Mouse (Mus musculus) adrenal gland, postnatal 4 days (tissue): ENCODE data around the gene Khdc1a. TPM values are rescaled to one million over a fixed set of nuclear protein-coding genes. Genes with fewer than 3 reads are reported as not detected.

Experiments
- DNase-seq, 2 experiments: peaks; one replicate each; pipeline ENCODE4 v3.0.0; 2021 to 2022; ENCODE audit warnings: low spot score in 2 of 2, mixed read lengths in 2 of 2
- total RNA-seq, 2 experiments: library from RNA; stranded (reverse); gene quantifications; 2 replicates each; pipeline ENCODE4 v1.2.3; 2021

The Khdc1a gene
- total RNA-seq, 2 experiments from 2014 or later, result not detected

- no peak for DNase-seq
Measured at GRCm38 (mm10) chr1:21391138-21391671, 41.8 kb downstream of the Khdc1a start.

Other genes starting within 250 kb of the Khdc1a start
- 1 to 10 TPM; 7.2 to 9.4 TPM for gene Tmem14a, start 131.1 kb upstream of the Khdc1a start, total RNA-seq
- gene Gsta3, start 109.1 kb upstream of the Khdc1a start, total RNA-seq, result 10 to 100 TPM in 1 of 2 experiments, 1 to 10 TPM in 1; 7.8 to 37.1 TPM
- not detected for gene Khdc1c, start 18.7 kb downstream of the Khdc1a start, total RNA-seq
- not detected for gene Khdc1b, start 33.9 kb downstream of the Khdc1a start, total RNA-seq